Mouse (Mus musculus) central nervous system, embryonic 18 days (tissue): Measurements from ENCODE around the gene Ino80. TPM values are rescaled to one million over a fixed set of nuclear protein-coding genes. Genes with fewer than 3 reads are reported as not detected.

Experiments
- polyA plus RNA-seq: library from polyadenylated mRNA; depleted of rRNA; stranded (reverse); fragments of >200 nt; gene quantifications from 2 replicates; pipeline ENCODE4 v1.2.3, GENCODE M21; 2012; rRNA removed

Gene Ino80
- polyA plus RNA-seq, result 12.1 and 12.6 TPM in 2 replicates

GRCm38 (mm10) chr2:119477571-119478396, at the start of gene Ino80:
Gene Ino80, minus strand, starts transcription at chr2:119477687.

GRCm38 (mm10) chr2:119350555-119351486, 126.7 kb downstream of the Ino80 start, which contains the start of gene Chac1:
Gene Chac1, plus strand, starts transcription at chr2:119351229.

GRCm38 (mm10) chr2:119325568-119326143, 151.8 kb downstream of the Ino80 start, which contains the start of gene Dll4:
Gene Dll4, plus strand, starts transcription at chr2:119325784.

Other genes with a start within 250 kb of the Ino80 start
- gene Ppp1r14d, start 247.8 kb downstream of the Ino80 start, polyA plus RNA-seq, result not detected in 2 replicates
- 1.2 and 3.3 TPM in 2 replicates for gene Spint1, start 240.3 kb downstream of the Ino80 start, polyA plus RNA-seq
- gene Rhov, start 206.4 kb downstream of the Ino80 start, polyA plus RNA-seq, result 15.5 and 18.5 TPM in 2 replicates
- 20.8 and 22.9 TPM in 2 replicates for gene Vps18, start 188.9 kb downstream of the Ino80 start, polyA plus RNA-seq
- gene Dll4, start 151.9 kb downstream of the Ino80 start, polyA plus RNA-seq, result 6.6 and 7.2 TPM in 2 replicates
- gene Chac1, start 126.5 kb downstream of the Ino80 start, polyA plus RNA-seq, result 6.2 and 6.3 TPM in 2 replicates
- 0.71 and 0.83 TPM in 2 replicates for gene Exd1, start 69.9 kb upstream of the Ino80 start, polyA plus RNA-seq
- 60.2 and 65.8 TPM in 2 replicates for gene Chp1, start 70.0 kb upstream of the Ino80 start, polyA plus RNA-seq
- gene Nusap1, start 140.6 kb upstream of the Ino80 start, polyA plus RNA-seq, result 6.5 and 7.7 TPM in 2 replicates
- gene Oip5, start 140.8 kb upstream of the Ino80 start, polyA plus RNA-seq, result 3.2 and 5.0 TPM in 2 replicates
- 15.1 and 17.0 TPM in 2 replicates for gene Ndufaf1, start 185.1 kb upstream of the Ino80 start, polyA plus RNA-seq
- 38.0 and 41.7 TPM in 2 replicates for gene Rtf1, start 197.4 kb upstream of the Ino80 start, polyA plus RNA-seq